8 mouse cellular contexts compared by ENCODE assay signal in genomic region chr3:123266753-123267651, GRCm38 (mm10). TPM values are rescaled to one million over a fixed set of nuclear protein-coding genes. Genes with fewer than 3 reads are reported as not detected.
A peak's percentile ranks its signal among the peaks of the same experiment; 100 is the strongest.
DNase-seq lines count a peak whose midpoint lies in the region; ATAC-seq and TF ChIP-seq lines count a peak whose summit lies in the region.

Sec24d (plus strand) TSS chr3:123267455.

- H3K4me1 ChIP-seq in embryonic facial prominence, embryonic 15.5 days, result peaks cover 15% of the 10 kb centered on the region; the same call in 1 of the 2 replicates
- no peaks in the 10 kb centered on the region; the same call in 1 of the 2 replicates for H3K4me1 ChIP-seq in kidney, embryonic 14.5 days (ENCODE audit: control insufficient read depth, insufficient read depth, low read length)
- H3K4me1 ChIP-seq in limb, embryonic 14.5 days (ENCODE audit: control insufficient read depth, insufficient read depth, low read length), result peaks cover 12% of the 10 kb centered on the region; the same call in 1 of the 2 replicates
- peaks cover 2% of the 10 kb centered on the region; the same call in 1 of the 2 replicates for H3K4me1 ChIP-seq in midbrain, embryonic 16.5 days (ENCODE audit: control insufficient read depth, insufficient read depth, low read length)
- H3K4me1 ChIP-seq in spleen, adult 2 months (ENCODE audit: control insufficient read depth, insufficient read depth, insufficient read length), result no peaks in the 10 kb centered on the region; the same call in 1 of the 2 replicates

- TF ChIP-seq POLR2A in limb, embryonic 14.5 days (IDR thresholded peaks at IDR 0.05; ENCODE audit: borderline replicate concordance, extremely low read depth, insufficient read depth, insufficient read length), result 0 out of 2 replicates have a peak, but pooled peaks have one; percentile 32
- TF ChIP-seq POLR2A in spleen, adult 2 months (IDR thresholded peaks at IDR 0.05; ENCODE audit: low read depth, low read length), result no peak

- ATAC-seq in embryonic facial prominence, embryonic 15.5 days (ENCODE audit: insufficient number of reproducible peaks, low FRiP score, low TSS enrichment, low read depth), result peak; percentile 92
- ATAC-seq in kidney, embryonic 14.5 days (ENCODE audit: low FRiP score, low TSS enrichment), result peak; percentile 92
- ATAC-seq in limb, embryonic 14.5 days (ENCODE audit: low FRiP score, low read depth), result peak; percentile 93
- peak; percentile 95 for ATAC-seq in midbrain, embryonic 16.5 days

- TF ChIP-seq CTCF in spleen, adult 2 months (IDR thresholded peaks at IDR 0.05; ENCODE audit: extremely low read depth, insufficient read depth, insufficient read length, insufficient replicate concordance), result no peak

- peak within 1 kb of the TSS; percentile 45 for H3K9ac ChIP-seq in embryonic facial prominence, embryonic 15.5 days
- peak within 1 kb of the TSS; percentile 73 for H3K9ac ChIP-seq in kidney, embryonic 14.5 days (ENCODE audit: low read depth, low read length)
- H3K9ac ChIP-seq in limb, embryonic 14.5 days (ENCODE audit: low read depth, low read length, severe bottlenecking), result peak within 1 kb of the TSS; percentile 85
- peak within 1 kb of the TSS; percentile 71 for H3K9ac ChIP-seq in midbrain, embryonic 16.5 days (ENCODE audit: low read depth, low read length)

- peak; percentile 94 for DNase-seq in 3134 (ENCODE audit: extremely low read depth, insufficient read length, low spot score)
- DNase-seq in adrenal gland, postnatal 4 days (ENCODE audit: low spot score in 2 of 2), result peak; percentile 63 to 74
- peak; percentile 89 to 90 for DNase-seq in heart, adult 9 months (ENCODE audit: low spot score in 2 of 2)
- DNase-seq in limb, embryonic 14.5 days (ENCODE audit: low spot score), result peak; percentile 86
- peak; percentile 50 to 69 for DNase-seq in spleen, adult 2 months (ENCODE audit: low read depth in 1 of 2, low spot score in 2 of 2)

- peak within 1 kb of the TSS; percentile 89 for H3K27ac ChIP-seq in embryonic facial prominence, embryonic 15.5 days (replicated peaks)
- H3K27ac ChIP-seq in kidney, embryonic 14.5 days (ENCODE audit: low read depth, low read length), result peak within 1 kb of the TSS; percentile 8; the same call in 1 of the 2 replicates
- peak within 1 kb of the TSS; percentile 80 for H3K27ac ChIP-seq in limb, embryonic 14.5 days (replicated peaks; ENCODE audit: low read depth, low read length)
- peak within 1 kb of the TSS; percentile 9; the same call in 1 of the 2 replicates for H3K27ac ChIP-seq in midbrain, embryonic 16.5 days (ENCODE audit: low read length)
- peak within 1 kb of the TSS; percentile 46 for H3K27ac ChIP-seq in spleen, adult 2 months (ENCODE audit: insufficient read depth, low read length)

- H3K9me3 ChIP-seq in embryonic facial prominence, embryonic 15.5 days (replicated peaks), result no peaks in the 10 kb centered on the region
- no peaks in the 10 kb centered on the region for H3K9me3 ChIP-seq in kidney, embryonic 14.5 days (ENCODE audit: control insufficient read depth, low read length)
- no peaks in the 10 kb centered on the region for H3K9me3 ChIP-seq in limb, embryonic 14.5 days (ENCODE audit: control insufficient read depth, low read length)
- H3K9me3 ChIP-seq in midbrain, embryonic 16.5 days (replicated peaks; ENCODE audit: control insufficient read depth, low read length, poor library complexity, severe bottlenecking), result no peaks in the 10 kb centered on the region

- H3K36me3 ChIP-seq in embryonic facial prominence, embryonic 15.5 days, result peaks cover 22% of the 10 kb centered on the region
- peaks cover 18% of the 10 kb centered on the region; the same call in 1 of the 2 replicates for H3K36me3 ChIP-seq in kidney, embryonic 14.5 days (ENCODE audit: control insufficient read depth, insufficient read depth, low read length)
- H3K36me3 ChIP-seq in limb, embryonic 14.5 days (ENCODE audit: control insufficient read depth, insufficient read depth, low read length), result peaks cover 26% of the 10 kb centered on the region
- H3K36me3 ChIP-seq in midbrain, embryonic 16.5 days (ENCODE audit: control insufficient read depth, insufficient read depth, low read length), result no peaks in the 10 kb centered on the region
- H3K36me3 ChIP-seq in spleen, adult 2 months (ENCODE audit: control insufficient read depth, insufficient read depth, low read length), result no peaks in the 10 kb centered on the region

- H3K4me3 ChIP-seq in embryonic facial prominence, embryonic 15.5 days (replicated peaks), result peak within 1 kb of the TSS; percentile 69
- peak within 1 kb of the TSS; percentile 53 for H3K4me3 ChIP-seq in kidney, embryonic 14.5 days (ENCODE audit: low read length)
- H3K4me3 ChIP-seq in limb, embryonic 14.5 days (replicated peaks; ENCODE audit: low read length), result peak within 1 kb of the TSS; percentile 81
- H3K4me3 ChIP-seq in midbrain, embryonic 16.5 days (ENCODE audit: low read depth, low read length), result peak within 1 kb of the TSS; percentile 65
- peak within 1 kb of the TSS; percentile 68 for H3K4me3 ChIP-seq in spleen, adult 2 months (ENCODE audit: extremely low read depth, insufficient read depth, insufficient read length)

- no peaks in the 10 kb centered on the region for H3K27me3 ChIP-seq in embryonic facial prominence, embryonic 15.5 days
- no peaks in the 10 kb centered on the region for H3K27me3 ChIP-seq in kidney, embryonic 14.5 days (ENCODE audit: control insufficient read depth, insufficient read depth, low read length)
- no peaks in the 10 kb centered on the region for H3K27me3 ChIP-seq in limb, embryonic 14.5 days (ENCODE audit: control insufficient read depth, insufficient read depth, low read length)
- H3K27me3 ChIP-seq in midbrain, embryonic 16.5 days (ENCODE audit: control insufficient read depth, insufficient read depth, low read depth, low read length), result no peaks in the 10 kb centered on the region
- H3K27me3 ChIP-seq in spleen, adult 2 months (ENCODE audit: control insufficient read depth, insufficient read depth, low read length), result no peaks in the 10 kb centered on the region

- H3K4me2 ChIP-seq in embryonic facial prominence, embryonic 15.5 days (replicated peaks), result peak within 1 kb of the TSS; percentile 54
- H3K4me2 ChIP-seq in kidney, embryonic 14.5 days (replicated peaks; ENCODE audit: low read depth, low read length), result peak within 1 kb of the TSS; percentile 78
- peak within 1 kb of the TSS; percentile 56 for H3K4me2 ChIP-seq in limb, embryonic 14.5 days (replicated peaks; ENCODE audit: low read depth, low read length, severe bottlenecking)
- H3K4me2 ChIP-seq in midbrain, embryonic 16.5 days (ENCODE audit: low read length), result peak within 1 kb of the TSS; percentile 95

- 2% methylated on average over 68 of the region's 68 CpGs for WGBS in embryonic facial prominence, embryonic 15.5 days
- 3% methylated on average over 60 of the region's 68 CpGs for WGBS in kidney, embryonic 14.5 days
- WGBS in limb, embryonic 14.5 days, result 5% methylated on average over 38 of the region's 68 CpGs
- WGBS in midbrain, embryonic 16.5 days, result 3% methylated on average over 66 of the region's 68 CpGs
- WGBS in spleen, adult 2 months, result 3% methylated on average over 68 of the region's 68 CpGs

RNA-seq across cellular contexts. Expression of gene Sec24d, which starts in this region (rescaled TPM):
- total RNA-seq in adrenal gland, postnatal 4 days (2021), result 10 to 100 TPM; 95.2 to 97.8 TPM
- polyA plus RNA-seq in embryonic facial prominence, embryonic 15.5 days (2015; fragmentation: Nextera tagmentation; extraction: Ambion mirVana), result 108 and 113 TPM in 2 replicates
- 40.0 and 59.4 TPM in 2 replicates for polyA plus RNA-seq in kidney, embryonic 14.5 days (2014; fragmentation: Nextera tagmentation; extraction: Ambion mirVana)
- polyA plus RNA-seq in limb, embryonic 14.5 days (2012; rRNA removed), result 97.5 and 175 TPM in 2 replicates
- 110 TPM in 2 replicates for polyA plus RNA-seq in limb, embryonic 14.5 days (2014; fragmentation: Nextera tagmentation; extraction: Ambion mirVana)
- polyA plus RNA-seq in midbrain, embryonic 16.5 days (2015; fragmentation: Nextera tagmentation; extraction: Ambion mirVana), result 14.0 and 16.2 TPM in 2 replicates
- 17.2 and 26.4 TPM in 2 replicates for polyA plus RNA-seq in spleen, adult 2 months (2012; rRNA removed)

Comparison
In these comparisons a context has a peak if more than half of its experiments do, and no peak if none do; other contexts are left out.
1. Peak in every context shown above with its lines: DNase-seq, ATAC-seq, H3K4me3 ChIP-seq and H3K27ac ChIP-seq.
2. H3K27ac ChIP-seq: peak in every context shown above with its lines; median percentile 89 in embryonic facial prominence, embryonic 15.5 days; 80 in limb, embryonic 14.5 days; 46 in spleen, adult 2 months; 9 in midbrain, embryonic 16.5 days; 8 in kidney, embryonic 14.5 days.